Mouse (Mus musculus): Measurements from ENCODE around the gene Mtfr1l. TPM values are rescaled to one million over a fixed set of nuclear protein-coding genes. Genes with fewer than 3 reads are reported as not detected.
A peak's percentile ranks its signal among the peaks of the same experiment; 100 is the strongest.

Mtfr1l gene
- total RNA-seq, 2 experiments from 2014 or later, result 69.0 to 70.7 TPM

DNA sequence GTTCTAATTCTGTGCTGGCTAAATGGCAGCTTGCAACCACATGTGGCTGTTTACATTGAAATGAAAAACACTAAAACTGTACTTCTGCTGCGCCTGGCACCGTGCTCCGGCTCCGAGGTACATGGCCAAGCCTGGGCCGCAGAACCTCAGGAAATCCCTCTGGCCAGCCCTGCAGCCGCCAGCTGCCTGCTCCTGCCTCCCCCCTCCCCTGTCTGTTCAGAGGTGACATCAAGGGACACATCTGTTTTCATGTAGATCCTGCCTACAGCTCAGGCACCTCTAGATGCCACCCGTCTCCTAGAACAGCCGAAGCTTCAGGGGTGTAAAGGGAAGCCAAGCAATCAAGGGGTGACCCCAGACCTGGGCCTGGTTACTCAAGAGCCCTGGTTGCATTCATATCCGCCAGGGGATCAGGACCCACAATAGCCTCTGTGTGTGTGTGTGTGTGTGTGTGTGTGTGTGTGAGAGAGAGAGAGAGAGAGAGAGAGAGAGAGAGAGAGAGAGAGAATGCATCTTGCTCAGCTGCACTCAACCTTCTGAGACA is 23.5 kb upstream of the Mtfr1l start:
- DNase-seq (ENCODE audit: low spot score in 2 of 2), result no peak

DNA sequence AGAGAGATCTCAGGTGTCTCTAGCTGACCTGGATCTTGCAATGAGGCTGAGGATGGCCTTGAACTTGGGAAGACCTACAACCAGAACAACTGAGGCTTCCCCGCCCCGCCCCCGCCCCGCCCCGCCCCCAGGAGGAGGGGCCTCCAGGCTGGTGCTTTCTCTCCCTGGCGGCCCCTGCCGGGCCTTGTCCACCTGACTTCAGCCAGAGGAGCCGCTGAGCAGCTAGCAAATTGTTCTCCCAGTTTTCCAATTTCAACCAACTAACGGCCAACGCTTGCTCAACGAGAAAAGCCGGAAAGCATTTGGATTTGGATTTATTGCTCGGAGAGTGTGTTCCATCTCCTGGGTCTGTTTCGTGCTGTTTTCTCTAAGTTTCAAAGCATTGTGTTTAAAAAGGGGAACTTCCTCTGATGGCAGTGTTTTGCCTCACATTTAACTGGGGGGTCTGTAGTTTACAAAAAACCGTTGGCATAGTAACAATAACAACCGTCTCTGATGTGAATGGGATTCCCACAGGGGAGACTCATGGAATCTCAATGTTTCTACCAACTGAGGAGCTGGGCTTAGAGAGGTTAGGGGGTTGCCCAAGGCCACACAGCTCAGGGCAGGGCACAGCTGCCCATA is 22.6 kb upstream of the Mtfr1l start:
- no peak for DNase-seq (ENCODE audit: low spot score in 2 of 2)

DNA sequence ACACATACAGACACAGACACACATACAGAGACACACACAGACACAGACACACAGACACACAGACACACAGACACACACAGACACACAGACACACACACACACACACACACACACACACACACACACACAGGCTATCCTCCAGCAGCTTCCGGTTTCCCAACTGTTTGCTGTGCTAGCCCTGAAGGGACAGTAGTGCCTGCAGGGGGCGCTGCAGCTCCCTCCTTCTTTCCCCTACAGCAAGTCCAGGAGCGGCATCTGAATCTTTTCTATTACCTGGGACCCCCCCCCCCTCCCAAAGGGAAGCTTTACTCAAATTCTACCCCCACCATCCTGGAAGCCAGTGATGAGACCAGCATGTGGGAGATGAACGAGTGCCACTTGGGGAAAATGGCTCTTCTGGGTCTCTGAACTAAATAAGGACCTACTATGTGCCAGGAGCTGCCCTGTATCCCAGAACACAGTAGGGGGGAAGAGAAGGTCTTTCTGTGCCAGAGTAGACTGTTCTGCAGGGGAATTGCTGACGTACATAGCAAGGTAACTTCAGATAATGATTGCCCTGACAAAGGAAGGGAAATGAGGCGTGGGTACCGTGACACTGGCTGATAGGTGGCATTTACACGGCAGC is 20.9 kb upstream of the Mtfr1l start:
- DNase-seq (ENCODE audit: low spot score in 2 of 2), result no peak

DNA sequence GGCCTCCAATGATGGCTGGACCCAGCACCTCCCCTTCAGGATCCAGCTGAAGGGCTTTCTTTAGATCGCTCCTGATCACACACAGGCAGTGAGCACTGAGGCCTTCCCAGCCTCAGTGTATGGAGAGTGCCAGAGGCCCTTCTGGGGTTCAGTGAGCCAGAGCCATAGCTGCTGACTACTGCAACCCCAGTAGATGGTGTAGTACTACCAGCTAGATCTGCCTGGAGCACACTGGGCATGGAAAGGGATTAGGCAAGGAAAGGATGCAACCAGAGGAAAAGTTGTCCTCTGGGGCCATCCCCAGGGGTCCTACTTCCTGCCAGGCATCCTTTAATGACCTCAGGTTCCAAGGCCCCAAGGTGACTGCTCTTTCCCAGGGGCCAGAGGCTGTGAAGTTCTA is 18.4 kb upstream of the Mtfr1l start:
- no peak for DNase-seq (ENCODE audit: low spot score in 2 of 2)

DNA sequence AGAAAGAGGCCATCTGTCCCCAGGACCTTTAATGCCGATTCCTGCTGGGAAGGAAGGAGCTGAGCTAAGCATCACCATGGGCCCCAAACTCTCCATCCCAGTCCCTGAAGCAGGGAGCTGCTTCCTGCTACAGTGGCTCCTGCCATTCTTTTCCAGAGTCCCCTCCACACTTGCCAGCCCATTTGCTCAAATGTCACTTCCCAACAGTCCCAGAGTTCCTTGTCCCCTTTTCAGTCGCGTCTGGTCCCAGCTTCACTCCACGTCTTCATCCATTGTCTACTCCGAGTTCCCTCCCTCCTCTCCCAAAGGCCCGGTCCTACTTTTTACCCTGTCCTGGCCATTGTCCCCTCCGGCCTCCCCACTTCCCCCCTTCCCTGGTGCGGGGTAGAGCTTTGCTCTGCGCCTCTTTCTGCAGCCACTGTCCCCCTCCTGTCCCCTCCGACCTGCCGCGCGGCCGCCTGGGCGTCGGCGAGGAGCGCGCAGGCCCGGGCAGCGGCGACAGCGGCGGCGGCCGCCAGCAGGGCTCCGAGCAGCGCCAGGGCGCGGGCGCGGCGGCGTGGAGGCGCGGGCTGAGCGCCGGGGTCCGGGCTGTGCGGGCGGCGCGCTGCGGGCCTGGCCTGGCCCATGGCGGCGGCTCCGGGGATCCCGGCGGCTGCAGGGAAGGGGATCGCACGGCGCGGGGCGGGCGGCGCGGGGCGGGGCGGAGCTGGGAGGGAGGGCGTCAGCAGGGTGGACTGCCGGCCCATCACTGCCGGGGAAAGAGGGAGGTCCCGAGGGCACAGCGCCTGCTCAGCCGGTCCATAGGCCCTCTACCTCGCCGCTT is 16.5 kb upstream of the Mtfr1l start, which contains the start of gene Selenon:
Gene Selenon (minus strand): TSS at position 673 of the 823 bp plus-strand sequence.
- DNase-seq (ENCODE audit: low spot score in 2 of 2), result no peak

DNA sequence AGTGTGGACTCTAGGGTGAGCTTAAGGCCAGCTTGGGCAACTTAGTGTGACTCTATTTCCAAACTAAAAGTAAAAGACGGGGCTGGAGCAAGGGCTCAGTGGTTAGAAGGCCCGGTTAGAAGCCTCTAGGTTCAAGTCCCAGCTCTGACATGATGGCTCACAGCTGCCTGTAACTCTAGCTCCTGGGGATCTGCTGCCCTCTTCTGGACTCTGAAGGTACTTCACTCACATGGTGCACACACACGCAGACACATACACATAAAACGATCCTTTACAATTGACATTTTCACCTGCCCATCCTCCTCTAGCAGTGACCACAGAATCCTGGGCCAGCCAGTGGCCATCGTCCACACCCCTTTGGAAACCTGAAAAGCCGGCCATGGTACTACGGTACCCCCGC is 14.7 kb upstream of the Mtfr1l start:
- no peak for DNase-seq (ENCODE audit: low spot score in 2 of 2)

DNA sequence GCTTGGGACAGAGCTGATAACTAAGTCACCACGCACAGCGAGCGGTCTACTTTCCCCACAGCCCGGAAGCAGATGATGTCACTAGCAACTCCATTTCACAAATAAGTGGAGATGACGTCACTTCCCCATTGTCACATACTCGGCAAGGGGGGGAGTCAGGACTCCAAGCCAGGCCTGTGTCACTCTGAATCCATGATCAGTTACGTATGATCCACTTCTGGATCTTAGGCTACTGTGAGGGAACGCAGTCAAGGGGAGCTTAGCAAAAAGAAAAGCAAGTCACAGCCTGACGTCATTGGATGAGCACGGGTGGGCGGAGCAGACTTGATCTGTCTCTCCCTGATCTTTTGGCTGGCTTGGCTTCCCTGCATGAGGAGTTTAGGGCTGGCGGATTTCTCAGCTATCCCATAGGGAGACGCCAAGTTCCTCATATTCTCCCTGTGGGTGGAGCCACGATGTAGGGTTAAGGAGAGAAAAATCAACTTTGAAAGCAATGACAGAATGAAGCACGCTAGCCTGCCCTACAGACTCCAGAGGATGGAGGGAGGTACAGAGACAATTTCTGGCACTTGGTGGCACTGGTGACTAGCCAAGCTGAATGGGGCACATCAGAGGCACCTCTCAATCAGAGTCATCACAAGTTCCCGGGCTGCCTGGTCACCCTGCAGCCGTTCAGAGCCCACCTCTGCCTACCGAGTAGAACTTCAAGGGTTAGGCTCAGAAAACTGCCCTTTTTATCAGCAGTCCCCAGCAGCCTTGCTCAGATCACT is 13.2 kb upstream of the Mtfr1l start:
- DNase-seq (ENCODE audit: low spot score in 2 of 2), result no peak

DNA sequence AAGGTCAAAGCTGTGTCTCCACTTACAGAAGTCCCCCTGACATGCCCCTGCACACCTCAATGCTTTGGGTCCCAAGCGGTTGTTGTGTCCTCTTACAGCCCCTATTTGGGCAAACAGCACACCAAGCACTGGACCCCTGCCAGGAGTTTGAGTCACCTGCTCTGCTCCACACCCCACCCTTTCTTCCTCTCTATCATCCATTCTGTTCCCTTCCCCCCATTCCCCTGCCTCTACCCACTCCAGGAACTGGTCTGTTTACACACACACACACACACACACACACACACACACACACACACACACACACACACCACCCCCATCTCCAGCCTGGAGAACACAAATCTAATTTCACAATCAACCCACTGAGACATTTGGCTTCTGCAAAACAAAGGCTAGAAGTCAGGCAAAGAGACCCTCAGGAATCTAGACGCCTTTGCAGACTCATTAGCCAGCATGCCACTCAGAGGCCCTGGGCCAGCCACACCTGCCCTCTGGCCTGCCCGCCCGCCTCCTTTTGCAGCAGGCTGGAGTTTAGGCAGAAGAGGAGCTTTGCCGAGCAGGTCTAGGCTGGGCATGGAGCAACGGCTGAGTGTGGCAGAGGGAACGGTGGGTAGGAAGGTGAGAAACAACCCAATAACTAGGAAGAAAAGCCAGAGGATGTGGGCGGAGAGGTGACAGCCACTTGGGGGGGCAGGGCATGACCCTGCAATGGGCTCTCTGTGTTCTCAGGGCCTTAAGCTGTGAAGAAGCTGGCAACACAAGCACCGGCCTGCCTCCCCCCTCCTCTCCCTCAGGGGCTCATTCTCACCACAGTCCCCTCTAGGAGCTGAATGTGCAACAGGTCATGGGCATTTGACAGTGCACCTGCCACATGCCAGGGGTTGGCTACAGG is 11.9 kb upstream of the Mtfr1l start:
- DNase-seq (ENCODE audit: low spot score in 2 of 2), result no peak

DNA sequence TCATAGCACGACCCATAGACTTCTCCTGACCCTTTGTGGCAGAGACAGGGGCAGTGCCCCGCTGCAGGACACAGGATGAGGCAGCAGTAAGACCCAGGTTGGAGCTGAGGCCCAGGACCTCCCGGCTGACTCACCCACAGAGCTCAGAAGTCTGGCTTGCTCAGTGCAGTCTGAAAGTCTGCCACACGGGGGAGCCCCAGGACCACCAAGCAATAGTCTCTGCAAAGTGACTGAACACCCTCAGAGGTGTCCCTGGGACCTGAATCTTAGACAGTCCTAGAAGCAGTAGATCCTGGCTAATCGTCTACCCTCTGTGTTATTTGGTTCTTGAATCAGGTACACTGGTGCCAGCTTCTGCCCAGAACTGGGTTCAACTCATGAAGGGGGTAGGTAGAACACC is 8.1 kb upstream of the Mtfr1l start:
- DNase-seq (ENCODE audit: low spot score in 2 of 2), result peak; percentile 85 to 97

DNA sequence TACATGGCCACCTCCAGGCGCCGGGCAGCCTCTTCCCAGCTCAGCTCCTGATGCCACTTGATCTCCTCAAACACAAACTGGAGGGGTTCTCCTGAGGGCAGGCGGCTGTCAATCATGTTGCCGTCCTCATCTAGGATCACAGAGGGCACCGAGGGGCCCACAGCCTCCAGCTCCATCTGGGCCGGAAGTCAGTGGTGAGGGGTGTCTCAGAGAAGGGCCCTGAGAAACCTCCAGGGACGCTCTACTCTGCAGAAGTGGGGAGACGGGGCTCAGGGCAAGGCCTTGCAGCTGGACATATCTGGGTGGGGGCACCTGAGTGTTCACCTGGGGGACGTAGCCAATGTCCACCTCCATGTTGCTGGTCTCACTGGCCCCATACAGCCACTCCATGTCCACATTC is 7.5 kb upstream of the Mtfr1l start:
- no peak for DNase-seq (ENCODE audit: low spot score in 2 of 2)

DNA sequence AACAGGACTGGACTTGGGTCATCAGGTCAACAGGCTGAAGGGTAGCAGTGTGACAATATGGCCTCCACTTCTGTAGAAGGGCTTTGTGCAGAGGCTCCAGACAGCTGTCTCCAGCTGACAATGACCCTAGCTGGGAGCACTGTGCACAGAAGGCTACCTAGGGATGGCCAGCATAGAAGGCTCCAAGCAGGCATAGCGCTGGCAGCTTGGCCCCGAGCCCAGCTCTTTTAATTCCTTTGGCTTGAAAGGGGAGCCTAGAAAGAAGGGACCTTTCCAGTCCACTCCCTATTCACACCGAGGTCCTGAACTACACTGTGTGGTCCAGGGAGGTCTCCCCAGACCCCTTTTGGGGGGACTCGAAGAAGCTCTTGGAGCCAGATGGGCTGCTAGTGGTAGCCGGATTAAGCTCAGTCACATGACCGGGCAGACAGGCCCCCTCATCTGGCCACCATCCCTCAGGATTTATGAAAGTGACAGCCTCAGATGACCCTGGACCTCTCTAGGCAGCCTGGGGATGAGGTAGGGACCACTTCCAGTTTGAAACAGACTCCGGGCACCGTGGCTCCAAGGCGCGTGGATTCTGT is 3.9 kb upstream of the Mtfr1l start:
- DNase-seq (ENCODE audit: low spot score in 2 of 2), result no peak

DNA sequence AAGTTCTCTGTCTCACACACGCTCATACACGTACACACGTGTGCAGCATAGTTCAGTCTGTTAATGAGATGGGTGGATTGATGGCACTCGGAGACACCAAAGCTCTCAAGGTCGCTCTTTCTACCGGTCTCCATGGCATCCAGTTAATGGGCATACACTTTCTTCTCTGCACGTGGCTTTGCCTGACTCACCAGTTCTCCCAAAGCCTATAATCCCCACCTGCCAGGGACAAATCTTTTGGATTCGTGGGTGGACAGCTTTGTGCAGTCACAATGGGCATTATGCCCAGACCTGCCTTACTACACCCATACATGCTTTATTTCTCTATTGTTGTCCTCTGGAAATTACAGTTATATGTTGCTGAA is 582 bp upstream of the Mtfr1l start:
- peak; percentile 55 to 74 for DNase-seq (ENCODE audit: low spot score in 2 of 2)

DNA sequence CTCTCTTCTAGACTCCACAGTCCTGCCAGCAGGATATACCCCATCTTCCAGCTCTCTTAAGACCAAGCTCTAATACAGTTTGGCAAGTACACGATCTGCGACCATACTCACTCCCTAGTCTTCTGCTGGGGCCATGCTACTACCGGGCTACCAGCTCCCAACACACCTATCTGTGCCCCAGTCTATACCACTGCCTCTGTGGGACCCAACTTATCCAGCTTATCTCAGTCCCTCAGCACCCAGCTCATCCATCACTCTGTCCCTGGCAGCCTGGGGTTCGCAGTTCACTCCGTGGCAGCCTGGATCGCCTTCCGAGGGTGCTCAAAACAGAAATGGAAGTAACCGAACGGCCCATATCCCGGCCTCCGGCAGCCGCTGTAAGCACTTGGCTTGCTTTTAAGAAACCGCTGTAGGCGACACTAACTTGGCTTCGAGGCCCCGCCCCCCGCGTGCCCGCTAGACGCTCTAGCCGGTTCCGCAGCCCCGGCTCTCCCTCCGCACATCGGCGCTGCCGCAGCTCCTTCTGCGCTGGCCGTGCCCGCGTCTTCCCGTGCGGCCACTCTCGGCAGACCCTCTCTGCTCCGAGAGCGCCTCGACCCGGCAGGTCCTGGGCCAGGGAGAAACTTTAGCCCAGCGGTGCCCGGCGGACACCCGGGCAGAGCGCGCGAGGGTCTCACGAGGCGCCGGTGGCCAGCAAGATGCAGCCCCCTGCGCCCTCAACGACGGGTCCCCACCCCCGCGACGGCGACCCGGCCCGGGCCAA is 882 bp downstream of the Mtfr1l start:
- no peak for DNase-seq (ENCODE audit: low spot score in 2 of 2)

DNA sequence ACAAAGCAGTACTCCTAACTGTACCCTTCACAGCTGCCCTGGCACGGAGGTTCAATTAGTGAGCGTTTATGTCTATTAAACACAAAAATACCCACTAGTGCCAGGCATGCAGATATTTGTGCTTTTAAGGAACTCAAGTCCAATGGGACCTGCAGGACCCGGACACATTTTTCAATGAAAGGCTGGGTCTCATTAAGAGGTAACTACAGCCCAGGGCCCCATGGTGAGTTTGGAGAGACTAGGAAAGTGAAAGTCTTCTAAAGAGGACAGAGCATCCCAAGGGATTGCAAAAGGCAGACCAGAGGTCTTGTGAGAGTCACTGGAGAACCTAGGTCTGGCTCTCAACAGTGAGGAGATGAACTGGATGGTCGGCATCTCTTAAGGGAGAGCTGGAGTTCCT is 1.8 kb downstream of the Mtfr1l start:
- DNase-seq (ENCODE audit: low spot score in 2 of 2), result no peak

DNA sequence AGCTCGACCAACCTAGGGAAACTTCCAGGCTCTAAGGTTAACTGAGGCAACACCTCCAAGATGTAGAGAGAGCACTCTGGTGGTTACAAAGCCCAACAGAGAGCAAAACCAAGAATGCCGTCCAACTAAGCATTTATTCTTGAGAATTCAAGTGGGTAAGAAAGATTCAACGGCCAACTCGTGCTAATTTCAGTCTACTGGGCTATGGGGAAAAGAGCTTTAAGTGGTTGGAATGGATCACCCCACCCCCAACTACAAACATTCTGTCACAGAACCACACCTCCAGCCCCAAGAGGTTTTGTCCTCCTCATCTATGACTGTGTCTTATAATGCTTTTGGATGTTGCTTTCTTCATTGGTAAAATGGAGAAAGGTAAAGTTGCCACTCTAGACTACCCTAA is 2.3 kb downstream of the Mtfr1l start:
- no peak for DNase-seq (ENCODE audit: low spot score in 2 of 2)

DNA sequence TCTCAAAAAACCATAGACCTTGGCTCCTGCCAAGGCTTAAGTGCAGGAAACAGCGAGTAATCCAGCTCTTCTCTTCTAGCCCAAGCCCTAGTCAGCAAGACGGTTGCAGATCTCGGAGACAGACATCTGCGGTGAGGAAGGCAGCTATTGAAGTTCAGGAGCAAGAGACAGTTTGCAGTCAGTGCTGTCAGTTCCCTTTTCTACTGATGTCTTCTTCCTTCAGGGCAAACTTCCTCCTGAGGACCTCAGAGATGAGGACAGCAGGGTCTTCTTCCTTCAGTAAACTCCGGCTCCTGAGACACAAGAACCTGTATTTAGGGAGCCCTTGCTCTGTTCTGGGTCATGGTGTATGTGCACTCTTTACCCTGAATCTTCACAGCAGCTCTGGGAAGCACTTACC is 9.0 kb downstream of the Mtfr1l start:
- no peak for DNase-seq (ENCODE audit: low spot score in 2 of 2)

DNA sequence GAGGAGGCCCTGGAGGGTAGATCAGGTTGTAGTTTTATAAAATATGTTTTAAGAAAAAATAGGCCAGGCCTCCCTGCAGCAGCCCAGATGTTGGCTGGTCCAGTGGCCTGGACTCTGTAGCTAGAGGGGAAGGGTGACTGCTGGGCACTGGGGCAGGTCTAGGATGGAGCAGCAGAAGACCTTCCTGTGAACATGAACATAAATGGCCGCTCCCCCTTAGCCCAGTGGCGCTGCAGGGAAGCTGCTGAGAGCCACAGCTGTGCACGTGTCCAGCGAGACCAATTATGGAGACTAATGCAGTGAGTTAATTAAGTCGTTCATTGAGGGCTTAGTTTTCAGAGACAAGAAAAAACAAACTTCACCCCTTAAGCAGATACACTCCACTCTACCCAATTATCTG is 9.4 kb downstream of the Mtfr1l start:
- no peak for DNase-seq (ENCODE audit: low spot score in 2 of 2)

DNA sequence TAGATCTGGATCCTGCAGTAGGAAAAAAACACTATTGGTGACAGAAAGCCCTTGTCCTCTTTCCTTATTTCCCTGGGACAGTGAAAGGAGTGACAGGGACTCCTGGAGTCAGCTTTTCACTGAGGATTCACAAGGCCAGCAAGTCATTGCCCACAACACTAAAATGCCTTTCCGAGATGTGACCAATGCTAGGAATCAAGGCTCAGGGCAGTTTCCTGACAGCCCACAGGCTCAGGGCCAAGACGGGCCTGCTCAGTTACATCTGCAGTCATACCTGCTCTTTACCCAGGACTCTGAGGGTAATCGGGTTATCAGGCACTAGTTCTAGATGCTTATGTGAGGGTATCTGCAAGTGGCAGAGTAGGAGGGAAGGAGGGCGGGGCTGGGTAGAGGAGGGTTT is 11.7 kb downstream of the Mtfr1l start:
- no peak for DNase-seq (ENCODE audit: low spot score in 2 of 2)

DNA sequence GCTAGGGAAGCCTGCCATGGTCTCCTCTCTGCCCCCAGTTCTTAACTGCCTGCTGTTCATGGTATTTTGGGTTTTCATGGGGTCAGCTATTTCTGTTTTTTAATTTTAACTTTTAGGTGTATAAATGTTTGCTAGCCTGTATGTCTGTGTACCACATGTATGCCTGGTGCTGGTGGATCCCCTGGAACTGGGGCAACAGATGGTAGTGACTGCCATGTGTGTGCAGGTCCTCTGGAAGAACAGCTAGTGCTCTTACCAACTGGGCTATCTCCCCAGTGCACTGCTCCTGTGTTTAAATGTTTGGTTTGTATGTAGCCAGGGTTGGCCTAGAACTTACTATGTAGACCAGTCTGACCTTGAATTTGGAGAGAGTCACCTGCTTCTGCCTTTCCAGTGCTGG is 15.9 kb downstream of the Mtfr1l start:
- DNase-seq (ENCODE audit: low spot score in 2 of 2), result peak in 1 of 2 experiments; percentile 73

Measured in layer of hippocampus, adult 18-20 months (tissue).